Mouse (Mus musculus): ENCODE results near the gene Gnpat.

DNA sequence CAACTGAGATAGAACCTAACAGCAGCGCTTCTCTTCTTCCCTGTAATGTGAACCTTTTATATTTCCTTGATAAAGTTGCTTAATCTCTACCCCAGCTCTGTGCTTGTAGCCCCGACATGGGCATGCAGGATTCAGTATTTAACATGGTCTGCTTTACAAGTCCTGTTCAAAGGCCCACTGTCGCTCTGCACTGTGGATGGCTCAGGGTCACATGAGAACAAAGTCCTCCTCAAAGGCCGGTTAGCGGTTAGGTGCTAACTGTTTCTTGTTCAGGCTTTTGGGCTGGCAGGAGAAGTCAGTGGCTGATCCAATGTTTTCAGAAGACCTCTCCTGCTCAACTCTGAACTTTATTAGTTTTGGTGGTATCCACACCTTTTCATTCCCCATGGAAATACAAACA, 17.3 kb upstream of the Gnpat start:
- TF ChIP-seq CTCF (IDR thresholded peaks at IDR 0.05; ENCODE audit: insufficient read depth, low read depth, low read length) = no peak
- TF ChIP-seq POLR2A (IDR thresholded peaks at IDR 0.05; ENCODE audit: insufficient read depth, low read depth, low read length) = no peak

All from olfactory bulb, adult 2 months (tissue).